Mouse (Mus musculus) left cerebral cortex, adult 9 months (tissue): ENCODE results near the gene Cldn18.
A peak's percentile ranks its signal among the peaks of the same experiment; 100 is the strongest.

Experiments used
- DNase-seq, 2 experiments: peaks; one replicate each; pipeline ENCODE4 v3.0.0; 2022; ENCODE audit warnings: low spot score in 2 of 2

The Cldn18 gene

GRCm38 (mm10) chr9:99717134-99717533 lies at the start of gene Cldn18:
Gene Cldn18 (minus strand): TSS chr9:99717267.
- no peak for DNase-seq

GRCm38 (mm10) chr9:99763530-99763929 lies 46.5 kb upstream of the Cldn18 start:
- peak in 1 of 2 experiments; percentile 43 for DNase-seq

- DNase-seq = no peak
These were observed 33.2 kb upstream of the Cldn18 start for GRCm38 (mm10) chr9:99750272-99750671.

GRCm38 (mm10) chr9:99748279-99748678 lies 31.2 kb upstream of the Cldn18 start:
- no peak for DNase-seq

DNA sequence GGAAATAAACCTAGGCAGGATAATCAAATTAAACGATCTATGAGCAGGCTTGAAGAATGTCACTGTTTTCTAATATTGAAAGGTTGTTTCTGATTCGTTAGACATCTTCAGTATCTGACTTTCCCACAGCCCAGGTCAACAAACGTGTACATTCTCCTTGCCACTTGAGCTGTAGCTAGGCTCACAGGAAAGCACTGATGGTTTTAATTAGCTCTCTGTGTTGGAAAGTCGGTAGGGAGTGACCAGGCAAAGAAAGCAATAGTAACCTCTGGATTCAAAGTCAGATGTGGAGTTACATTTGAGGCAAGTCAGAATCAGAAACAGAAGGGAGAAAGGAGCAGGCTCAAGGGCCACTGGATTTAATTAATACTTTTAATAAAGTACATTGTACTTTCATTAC lies 30.7 kb upstream of the Cldn18 start:
- no peak for DNase-seq

- peak; percentile 44 to 58 for DNase-seq
These were observed 27.5 kb upstream of the Cldn18 start for GRCm38 (mm10) chr9:99744548-99744947.

GRCm38 (mm10) chr9:99729943-99730646 lies 13.0 kb upstream of the Cldn18 start:
- DNase-seq = peak in 1 of 2 experiments; percentile 74

GRCm38 (mm10) chr9:99727819-99728218 lies 10.8 kb upstream of the Cldn18 start:
- DNase-seq = no peak

DNA sequence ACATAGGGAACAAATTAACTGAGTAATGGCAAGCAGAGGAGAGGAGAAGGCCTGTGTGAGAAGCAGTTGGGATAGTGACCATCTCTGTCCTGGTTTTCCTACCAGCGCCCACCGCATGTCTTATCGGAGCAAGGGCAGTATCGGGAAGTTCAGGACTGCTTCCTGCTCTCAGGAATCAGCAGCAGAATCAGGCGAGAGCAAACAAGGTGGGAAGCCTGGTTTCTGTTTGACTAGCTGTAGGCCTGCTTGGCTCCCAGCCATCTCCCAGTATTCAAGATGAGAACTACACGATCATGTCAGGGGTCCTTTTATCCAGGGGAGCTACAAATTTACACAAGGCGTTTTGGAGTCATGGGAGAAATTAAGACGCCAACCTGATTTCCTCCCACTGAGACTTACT lies 8.2 kb upstream of the Cldn18 start:
- DNase-seq = no peak

GRCm38 (mm10) chr9:99720011-99720410 lies 2.9 kb upstream of the Cldn18 start:
- DNase-seq = peak; percentile 30 to 52

GRCm38 (mm10) chr9:99710297-99710696 lies 6.8 kb downstream of the Cldn18 start:
- DNase-seq = no peak

DNA sequence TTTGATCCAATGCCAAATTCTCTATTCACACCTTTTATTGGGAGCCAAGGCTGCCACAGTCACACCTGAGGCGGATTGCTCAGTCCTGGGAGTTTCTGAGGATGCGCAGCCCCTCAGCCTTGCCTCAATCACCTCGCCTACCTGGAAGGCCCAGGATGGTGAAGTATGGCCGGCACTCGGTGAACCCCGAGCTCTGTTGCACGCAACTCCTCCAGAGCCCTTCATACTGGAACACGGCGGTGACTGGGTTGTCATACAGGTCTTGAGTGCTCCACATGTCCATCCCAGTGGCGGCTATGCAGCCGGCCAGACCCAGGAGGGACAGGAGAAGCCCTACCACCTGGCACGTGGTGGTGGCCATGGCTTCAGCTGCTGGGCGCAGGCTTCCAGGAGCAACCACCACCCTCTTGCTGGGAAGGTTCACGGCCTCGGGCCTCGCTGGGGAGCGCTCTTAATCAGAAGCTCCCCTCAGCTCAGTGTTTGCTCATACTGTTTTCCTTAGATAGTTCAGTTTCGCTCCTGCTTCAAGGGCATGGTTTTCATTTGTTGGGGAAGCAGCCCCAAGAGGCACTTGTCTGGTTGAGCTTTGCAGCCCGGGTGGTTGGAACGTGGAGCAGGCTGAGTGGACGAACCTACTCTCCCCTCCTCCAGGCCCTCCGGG lies 7.3 kb downstream of the Cldn18 start:
- no peak for DNase-seq

DNA sequence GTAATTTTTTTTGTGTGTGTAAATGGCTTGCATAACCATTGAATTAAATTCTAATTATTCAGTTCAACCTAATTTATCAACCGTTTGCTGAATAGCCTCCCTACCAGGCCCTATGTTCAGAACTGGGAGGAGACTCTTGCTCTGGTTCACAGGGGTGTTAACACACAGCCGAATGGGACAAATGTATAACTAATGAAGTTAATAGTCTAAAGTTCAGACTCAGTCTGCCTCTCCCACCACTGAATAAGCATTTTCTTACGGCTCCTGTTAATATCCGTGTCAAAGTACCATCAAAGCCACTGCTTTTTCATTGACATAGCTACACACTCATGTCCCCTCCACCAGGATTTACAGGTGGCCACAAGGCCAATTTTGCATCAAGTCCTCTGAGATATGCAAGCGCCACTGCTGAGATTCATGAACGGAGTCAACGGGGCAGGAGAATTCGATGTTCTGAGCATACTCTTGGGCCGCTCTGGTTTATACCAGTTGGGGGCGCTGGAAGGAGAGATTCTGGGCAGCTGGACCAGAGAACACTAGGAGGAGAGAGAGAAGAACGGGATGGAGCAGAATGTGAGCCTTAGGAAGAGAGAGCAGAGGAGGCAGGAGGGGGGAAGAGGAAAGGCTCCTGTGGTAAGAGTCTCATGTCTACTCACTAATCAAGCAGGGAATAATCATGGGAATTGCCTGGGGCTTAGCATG lies 9.5 kb downstream of the Cldn18 start:
- DNase-seq = no peak

DNA sequence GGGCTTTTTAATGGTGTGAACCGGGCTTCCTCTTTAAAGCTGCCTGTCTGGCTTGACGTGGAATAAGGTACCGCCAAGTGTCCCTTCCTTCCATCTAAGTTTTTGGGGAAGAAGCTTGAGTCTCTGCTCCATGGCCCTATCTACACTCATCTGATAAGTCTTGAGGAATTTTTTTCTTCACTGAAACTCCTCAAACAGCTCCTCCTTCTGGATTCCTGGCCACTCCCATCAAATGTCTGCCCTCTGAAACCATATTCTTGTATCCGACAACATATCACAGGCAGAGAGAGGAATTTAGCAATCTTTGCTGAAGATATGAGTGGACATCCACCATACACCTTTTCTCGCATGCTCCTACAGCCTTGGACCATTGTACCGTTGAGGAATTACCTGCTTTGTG lies 10.8 kb downstream of the Cldn18 start:
- DNase-seq = no peak

GRCm38 (mm10) chr9:99703711-99704110 lies 13.4 kb downstream of the Cldn18 start:
- DNase-seq = no peak

GRCm38 (mm10) chr9:99702215-99702614 lies 14.9 kb downstream of the Cldn18 start:
- DNase-seq = no peak

DNA sequence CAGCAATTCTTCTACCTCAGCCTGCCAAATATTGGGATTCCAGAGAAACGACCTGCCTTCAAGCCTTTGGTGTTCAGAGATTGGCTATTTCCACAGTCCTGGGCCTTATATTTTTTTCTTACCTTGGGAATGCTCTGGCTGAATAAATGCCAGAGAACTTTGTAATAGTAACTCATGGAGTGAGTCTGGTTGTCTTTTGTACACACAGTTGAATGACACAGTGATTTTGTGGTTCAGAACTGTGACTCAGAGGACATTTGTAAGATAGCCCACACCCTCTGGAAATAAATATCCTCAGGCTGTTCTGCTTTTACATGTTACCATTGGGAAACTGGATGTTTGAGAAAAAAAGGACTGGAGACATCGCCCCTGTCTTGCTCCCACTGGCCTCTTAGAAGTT lies 15.9 kb downstream of the Cldn18 start:
- no peak for DNase-seq

- peak in 1 of 2 experiments; percentile 12 for DNase-seq
These were observed 17.2 kb downstream of the Cldn18 start for GRCm38 (mm10) chr9:99699752-99700389.

DNA sequence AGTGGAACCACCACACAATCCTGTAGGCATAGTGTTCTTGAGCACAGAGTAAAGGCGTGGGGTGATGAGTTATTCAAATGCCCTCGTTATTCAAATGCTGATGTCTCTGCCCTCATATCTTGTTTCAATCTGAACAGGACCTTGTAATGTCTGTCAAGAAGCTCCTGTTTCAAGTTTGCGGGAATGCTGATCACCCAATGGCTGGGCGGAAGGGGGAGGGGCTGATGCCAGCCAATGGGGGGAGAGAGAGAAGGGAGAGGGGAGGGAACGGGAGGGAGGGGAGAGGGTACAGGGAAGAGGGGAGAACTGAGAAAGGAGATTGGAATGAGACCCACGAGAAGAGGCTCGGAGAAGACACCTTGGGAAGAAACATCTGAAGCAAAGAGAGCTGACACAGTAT lies 22.1 kb downstream of the Cldn18 start:
- DNase-seq = no peak

DNA sequence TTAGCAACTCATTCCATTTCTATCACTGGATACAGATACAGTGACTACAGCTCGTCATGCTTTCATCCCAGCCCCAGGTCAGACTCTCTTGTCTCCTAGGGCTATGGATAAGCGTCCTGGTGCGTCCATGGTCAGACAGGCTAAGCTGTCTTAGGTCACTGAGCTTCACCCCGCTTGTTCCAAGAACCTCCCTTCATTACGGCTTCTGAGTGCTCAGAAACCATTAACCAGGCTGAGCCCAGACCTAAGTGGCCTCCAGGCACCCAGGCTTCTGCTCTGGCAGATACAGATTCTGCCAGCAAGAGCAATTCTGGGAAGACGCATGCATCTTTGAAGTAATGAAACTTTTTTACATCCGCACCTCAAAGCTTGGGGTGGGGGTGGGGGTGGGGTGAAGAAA lies 26.7 kb downstream of the Cldn18 start:
- DNase-seq = no peak

GRCm38 (mm10) chr9:99689796-99690195 lies 27.3 kb downstream of the Cldn18 start:
- no peak for DNase-seq

DNA sequence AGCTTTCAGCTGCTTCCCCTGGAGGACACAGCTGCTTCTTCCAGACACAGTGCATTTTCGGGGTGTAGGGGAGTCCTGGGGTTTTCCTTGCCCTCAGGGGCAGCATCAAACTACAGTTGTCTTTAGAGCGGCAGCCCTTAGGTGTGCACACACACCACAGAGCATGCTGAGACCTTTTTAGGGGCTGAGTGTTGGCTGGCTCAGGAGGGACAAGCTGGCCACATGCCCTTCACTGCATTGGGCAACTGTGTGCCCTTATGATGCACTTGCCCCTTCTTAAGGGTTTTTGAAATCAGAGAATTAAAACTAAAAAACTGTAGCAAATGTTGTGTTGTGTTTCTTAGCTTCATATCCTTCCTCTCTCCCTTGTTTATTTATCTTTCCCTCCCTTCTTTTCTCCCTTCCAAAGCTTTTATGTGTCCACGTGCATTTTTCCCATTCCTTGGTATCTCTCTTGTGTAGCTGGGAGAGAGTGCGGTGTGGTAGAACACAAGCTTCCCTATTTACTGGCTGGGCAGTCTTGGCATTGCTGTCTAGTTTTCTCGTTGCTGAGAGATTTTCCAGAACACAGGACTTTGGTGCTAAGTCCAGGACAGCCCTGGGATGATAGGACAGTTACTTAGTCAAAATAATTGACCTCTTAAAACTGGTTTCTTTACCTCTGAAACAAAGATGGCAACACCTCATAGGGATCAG lies 31.4 kb downstream of the Cldn18 start:
- no peak for DNase-seq
